Mouse (Mus musculus): ENCODE data around the gene Ildr2.

Ildr2 gene

GRCm38 (mm10) chr1:166342060-166342459 lies 88.1 kb downstream of the Ildr2 start:
- no peak for DNase-seq (ENCODE audit: inconsistent ontology term)

- no peak for DNase-seq (ENCODE audit: inconsistent ontology term)
These were observed 88.6 kb downstream of the Ildr2 start for GRCm38 (mm10) chr1:166342539-166342938.

- no peak for DNase-seq (ENCODE audit: inconsistent ontology term)
These were observed 89.6 kb downstream of the Ildr2 start for GRCm38 (mm10) chr1:166343586-166343985.

GRCm38 (mm10) chr1:166344300-166345077 lies 90.5 kb downstream of the Ildr2 start:
- no peak for DNase-seq (ENCODE audit: inconsistent ontology term)

- DNase-seq (ENCODE audit: inconsistent ontology term): no peak
These were observed 91.7 kb downstream of the Ildr2 start for GRCm38 (mm10) chr1:166345602-166346001.

GRCm38 (mm10) chr1:166346906-166347305 lies 93.0 kb downstream of the Ildr2 start:
- no peak for DNase-seq (ENCODE audit: inconsistent ontology term)

- DNase-seq (ENCODE audit: inconsistent ontology term): no peak
These were observed 95.4 kb downstream of the Ildr2 start for GRCm38 (mm10) chr1:166349341-166349740.

GRCm38 (mm10) chr1:166349751-166350150 lies 95.8 kb downstream of the Ildr2 start:
- no peak for DNase-seq (ENCODE audit: inconsistent ontology term)

- peak; percentile 72 for DNase-seq (ENCODE audit: inconsistent ontology term)
These were observed 106.4 kb downstream of the Ildr2 start for GRCm38 (mm10) chr1:166360157-166360855.

- no peak for DNase-seq (ENCODE audit: inconsistent ontology term)
These were observed 107.0 kb downstream of the Ildr2 start for GRCm38 (mm10) chr1:166360896-166361295.

GRCm38 (mm10) chr1:166361842-166362241 lies 107.9 kb downstream of the Ildr2 start:
- DNase-seq (ENCODE audit: inconsistent ontology term): no peak

- DNase-seq (ENCODE audit: inconsistent ontology term): no peak
These were observed 108.7 kb downstream of the Ildr2 start for GRCm38 (mm10) chr1:166362659-166363058.

GRCm38 (mm10) chr1:166363122-166363521 lies 109.2 kb downstream of the Ildr2 start:
- no peak for DNase-seq (ENCODE audit: inconsistent ontology term)
